Mouse (Mus musculus): ENCODE measurements around the gene Mical3.

Gene Mical3

DNA sequence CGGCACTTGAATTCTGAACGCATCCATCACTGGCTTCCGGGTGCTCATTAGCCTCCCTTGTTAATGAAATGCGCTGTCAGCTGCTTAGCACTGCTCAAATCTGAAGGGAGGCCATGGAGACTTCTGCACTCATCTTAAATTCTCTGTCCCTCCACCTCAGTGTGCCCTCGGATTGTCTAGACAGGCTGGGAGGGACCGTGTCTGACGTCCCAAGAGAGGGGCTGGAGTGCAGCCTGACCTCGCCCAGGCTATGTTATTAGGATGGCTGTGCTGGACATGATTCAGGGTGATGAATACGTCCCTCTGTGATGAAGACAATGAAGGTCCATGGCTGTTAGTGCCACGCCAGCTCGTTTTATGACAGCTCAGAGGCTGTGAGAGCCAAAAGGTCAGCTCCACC is 153.8 kb downstream of the Mical3 start:
- no peak for DNase-seq (ENCODE audit: extremely low read depth, insufficient read length, low spot score)

DNA sequence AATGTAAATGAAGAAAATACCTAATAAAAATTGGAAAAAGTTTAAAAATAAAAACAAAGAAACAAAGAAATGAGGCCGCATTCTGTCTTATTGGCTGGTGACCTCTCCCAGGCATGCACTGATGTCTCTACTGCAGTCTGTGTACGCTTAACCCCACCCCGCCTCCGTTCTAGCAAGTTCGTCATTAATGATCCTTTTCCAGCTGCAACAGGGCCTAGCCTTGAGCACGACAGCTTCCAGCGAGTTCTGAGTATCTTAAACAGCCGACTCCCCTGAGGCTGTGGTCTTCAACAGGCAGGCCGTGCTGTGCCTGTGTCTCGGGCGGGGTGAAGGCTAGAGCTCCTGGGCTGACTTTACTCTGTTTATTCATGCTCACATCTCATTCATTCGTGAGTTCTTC is 154.7 kb downstream of the Mical3 start:
- DNase-seq (ENCODE audit: extremely low read depth, insufficient read length, low spot score) = no peak

DNA sequence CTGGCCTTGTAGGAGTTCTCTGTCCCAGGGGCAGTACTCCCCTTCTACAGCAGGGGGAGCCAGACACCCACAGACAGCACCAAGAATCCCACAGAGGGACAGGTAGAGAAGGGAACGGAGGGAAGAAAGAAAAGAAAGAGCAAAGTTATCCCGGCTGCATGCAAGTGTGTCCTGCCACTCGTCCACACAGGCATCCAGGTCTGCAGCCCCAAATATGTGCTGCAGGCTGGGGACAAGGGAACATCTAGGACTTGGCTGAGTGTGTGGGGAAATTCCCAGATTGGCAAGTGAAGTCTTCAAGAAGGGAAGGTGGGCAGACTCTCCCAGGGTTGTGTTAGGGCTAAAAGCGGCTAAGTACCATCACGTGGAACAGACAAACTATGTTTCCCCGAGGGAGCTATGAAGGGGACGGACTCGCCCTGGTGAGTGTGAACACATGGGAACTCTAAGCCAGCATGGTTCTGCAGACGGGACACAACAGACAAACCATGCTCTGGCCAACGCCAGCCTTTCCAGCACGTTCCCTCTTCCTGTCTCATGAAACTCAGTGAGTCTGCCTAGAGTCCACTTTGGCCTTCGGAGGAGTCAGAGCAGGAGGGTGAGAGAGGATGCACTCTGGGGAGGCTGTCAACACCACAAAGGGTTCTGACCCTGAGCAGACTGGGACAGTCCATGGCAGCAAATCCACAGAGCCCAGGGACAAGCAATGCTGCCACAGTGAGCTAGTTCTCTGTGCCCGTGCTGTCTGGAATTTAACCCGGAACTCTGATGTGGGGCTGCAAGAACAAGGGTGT is 158.8 kb downstream of the Mical3 start:
- DNase-seq (ENCODE audit: extremely low read depth, insufficient read length, low spot score) = peak; percentile 56

DNA sequence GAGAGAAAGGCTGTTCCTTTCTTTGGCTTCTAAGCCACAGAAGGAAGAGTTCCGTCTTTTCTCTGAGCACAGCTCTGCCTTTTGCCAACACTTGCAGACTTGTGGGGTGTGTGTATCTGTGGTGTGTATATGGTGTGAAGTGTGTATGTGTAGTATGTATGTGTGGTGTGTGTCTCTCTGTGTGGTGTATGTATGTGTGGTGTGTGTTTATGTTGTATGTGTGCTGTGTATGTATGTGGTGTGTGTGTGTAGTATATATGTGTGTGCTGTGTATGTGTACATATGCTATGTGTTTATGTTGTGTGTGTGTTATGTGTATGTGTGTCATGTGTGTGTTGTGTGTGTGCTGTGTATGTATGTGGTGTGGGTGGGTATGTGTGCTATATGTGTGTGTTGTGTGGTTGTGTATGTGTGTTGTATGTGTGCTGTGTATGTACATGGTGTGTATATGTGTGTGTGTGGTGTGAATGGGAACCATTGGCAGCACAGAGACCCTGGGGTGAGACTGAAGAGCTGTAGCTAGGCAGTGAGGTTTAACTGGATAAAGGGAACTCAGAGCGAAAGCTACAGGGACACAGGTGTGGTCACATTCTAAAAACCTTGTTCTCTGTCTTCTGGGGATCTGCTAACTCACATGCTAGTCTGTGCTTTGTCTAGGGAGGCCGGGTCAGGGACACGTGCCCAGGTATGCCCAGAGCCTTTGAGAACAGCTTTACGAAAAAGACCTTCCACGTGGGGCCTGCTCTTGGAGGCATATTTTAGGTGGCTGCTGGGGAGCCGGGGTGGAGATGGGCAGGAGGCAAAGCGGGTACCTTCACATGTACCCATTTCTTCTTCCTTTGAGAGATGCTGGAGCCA is 159.6 kb downstream of the Mical3 start:
- no peak for DNase-seq (ENCODE audit: extremely low read depth, insufficient read length, low spot score)

DNA sequence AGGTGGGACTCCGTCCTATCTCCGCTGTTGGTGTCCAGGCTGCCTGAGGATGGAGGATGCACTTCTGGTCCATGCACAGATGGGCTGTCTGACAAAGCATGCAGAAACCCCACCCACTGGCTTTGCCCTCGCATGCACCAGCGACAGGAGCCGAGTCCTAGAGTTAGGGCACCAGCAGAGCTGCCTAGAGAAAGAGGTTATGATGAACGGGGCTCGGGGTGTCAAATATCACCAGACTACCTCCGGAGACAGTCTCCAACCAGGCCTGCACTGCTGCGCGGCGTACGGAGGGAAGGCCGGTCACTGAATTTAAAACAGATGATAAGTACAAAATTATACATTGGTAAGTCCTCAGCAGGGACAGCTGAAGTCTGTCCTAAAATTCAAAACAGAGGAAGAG is 165.0 kb downstream of the Mical3 start:
- no peak for DNase-seq (ENCODE audit: extremely low read depth, insufficient read length, low spot score)

GRCm38 (mm10) chr6:120964179-120964578 is 166.6 kb downstream of the Mical3 start:
- no peak for DNase-seq (ENCODE audit: extremely low read depth, insufficient read length, low spot score)

DNA sequence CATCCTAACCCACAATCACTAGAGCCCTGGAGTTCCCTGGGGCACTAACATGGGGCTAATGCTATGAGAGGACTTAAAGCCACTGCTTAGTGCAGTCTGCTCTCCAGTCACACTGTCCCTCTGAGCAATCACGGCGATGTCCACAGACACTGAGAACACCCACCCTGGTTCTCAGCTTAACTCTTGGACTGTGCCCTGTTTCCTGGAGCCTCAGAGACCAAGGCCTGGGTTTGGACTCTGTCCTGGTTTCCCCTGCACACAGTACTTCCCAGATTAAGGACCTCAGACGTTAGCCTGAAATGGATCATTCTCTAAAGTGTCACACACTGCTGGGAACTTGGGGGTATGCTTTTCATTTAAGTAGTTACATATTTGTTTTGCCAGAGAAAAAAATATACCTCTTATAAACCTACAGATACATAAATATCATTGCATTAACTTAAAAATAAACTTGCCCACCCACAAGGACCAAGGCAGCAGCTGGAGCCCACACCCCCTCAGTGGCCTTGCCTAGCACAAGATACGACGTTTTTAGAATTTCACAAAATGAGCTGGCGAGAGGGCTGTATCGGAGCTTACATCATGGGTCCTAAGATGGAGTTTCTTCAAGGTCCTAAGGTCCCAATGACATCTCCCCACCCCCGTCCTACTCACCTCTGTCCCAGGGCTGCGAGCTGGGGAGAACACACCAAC is 170.3 kb downstream of the Mical3 start:
- no peak for DNase-seq (ENCODE audit: extremely low read depth, insufficient read length, low spot score)

DNA sequence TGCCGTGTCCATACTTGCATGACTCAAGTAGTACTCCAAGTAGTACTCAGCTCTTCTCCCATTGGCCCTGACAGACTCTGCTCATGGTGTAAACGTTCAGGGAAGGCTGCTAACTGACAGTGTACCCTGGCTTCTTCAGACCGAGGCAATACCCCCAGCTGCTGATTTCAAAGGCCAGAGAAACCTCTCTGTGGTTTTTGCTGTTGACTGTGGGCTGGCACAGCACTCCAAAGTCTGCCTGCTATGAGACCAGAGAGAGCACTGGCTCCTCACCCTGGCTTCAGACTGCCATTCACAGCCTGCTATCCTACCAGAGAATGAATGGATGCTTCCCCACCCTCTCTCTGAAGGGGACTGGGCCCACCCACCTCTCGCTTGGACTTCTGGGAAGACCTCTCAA is 173.5 kb downstream of the Mical3 start:
- DNase-seq (ENCODE audit: extremely low read depth, insufficient read length, low spot score) = peak; percentile 32

GRCm38 (mm10) chr6:120956259-120957161 is 174.3 kb downstream of the Mical3 start:
- DNase-seq (ENCODE audit: extremely low read depth, insufficient read length, low spot score) = peak; percentile 77

- peak; percentile 23 for DNase-seq (ENCODE audit: extremely low read depth, insufficient read length, low spot score)
Observed at GRCm38 (mm10) chr6:120955215-120955614, 175.6 kb downstream of the Mical3 start.

DNA sequence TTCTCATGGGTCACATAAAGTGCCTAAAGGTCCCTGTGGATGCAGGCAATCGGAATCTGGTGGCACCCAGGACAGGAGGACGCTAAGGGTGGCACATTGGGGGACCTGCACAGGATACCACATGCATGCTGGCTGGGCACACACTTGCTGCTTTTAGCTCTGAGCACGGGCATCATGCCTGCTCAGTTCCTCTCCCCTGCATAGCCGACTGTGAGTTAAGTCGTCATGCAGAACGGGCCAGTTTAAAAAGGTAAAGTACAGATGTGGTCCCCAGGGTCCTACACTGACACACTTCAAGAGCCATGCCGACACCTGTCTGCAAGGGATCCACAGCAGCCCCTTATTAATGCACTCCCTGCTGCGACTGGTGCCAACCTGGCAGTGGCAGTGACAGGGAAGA is 176.6 kb downstream of the Mical3 start:
- no peak for DNase-seq (ENCODE audit: extremely low read depth, insufficient read length, low spot score)

- DNase-seq (ENCODE audit: extremely low read depth, insufficient read length, low spot score) = no peak
Observed at GRCm38 (mm10) chr6:120952475-120952874, 178.3 kb downstream of the Mical3 start.

- no peak for DNase-seq (ENCODE audit: extremely low read depth, insufficient read length, low spot score)
Observed at GRCm38 (mm10) chr6:120951311-120951710, 179.5 kb downstream of the Mical3 start.

GRCm38 (mm10) chr6:120945510-120945909 is 185.3 kb downstream of the Mical3 start:
- DNase-seq (ENCODE audit: extremely low read depth, insufficient read length, low spot score) = no peak

DNA sequence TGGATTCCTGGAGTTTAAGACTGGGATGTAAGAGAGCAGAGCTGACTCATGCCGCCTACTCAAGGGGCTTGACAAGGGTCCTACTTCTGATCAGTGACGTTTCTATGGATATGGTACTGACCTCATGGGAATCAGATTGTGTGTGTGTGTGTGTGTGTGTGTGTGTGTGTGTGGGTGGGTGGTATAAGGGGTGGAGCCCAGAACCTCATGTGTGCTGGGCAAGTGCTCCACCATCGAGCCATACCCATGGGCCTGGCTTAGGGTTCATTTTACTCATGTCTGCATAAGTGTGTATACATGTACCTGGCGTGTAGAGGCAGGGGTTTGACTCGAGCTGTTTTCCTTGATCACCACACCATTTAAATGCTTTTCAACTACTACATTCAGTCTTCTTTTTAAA is 186.8 kb downstream of the Mical3 start:
- DNase-seq (ENCODE audit: extremely low read depth, insufficient read length, low spot score) = no peak

DNA sequence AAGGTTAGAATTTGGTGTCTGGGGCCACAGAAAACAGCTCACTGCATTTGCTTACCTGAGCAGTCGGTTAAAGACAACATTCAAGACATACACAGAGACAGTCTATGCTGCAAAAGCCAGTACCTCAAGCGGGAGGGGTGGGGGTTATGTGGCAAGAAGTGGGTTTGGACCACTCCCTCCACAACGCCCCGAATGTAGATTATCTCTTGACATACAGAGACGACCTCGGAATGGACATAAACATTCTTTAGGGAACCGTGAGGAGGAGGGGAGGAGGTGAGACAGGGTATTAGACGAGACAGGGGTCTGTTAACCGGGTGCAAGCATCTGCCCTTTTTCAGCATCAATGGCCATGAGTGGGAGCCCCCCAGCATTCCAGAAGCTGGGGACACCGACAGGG is 187.2 kb downstream of the Mical3 start:
- DNase-seq (ENCODE audit: extremely low read depth, insufficient read length, low spot score) = no peak

GRCm38 (mm10) chr6:120943079-120943478 is 187.7 kb downstream of the Mical3 start:
- no peak for DNase-seq (ENCODE audit: extremely low read depth, insufficient read length, low spot score)

DNA sequence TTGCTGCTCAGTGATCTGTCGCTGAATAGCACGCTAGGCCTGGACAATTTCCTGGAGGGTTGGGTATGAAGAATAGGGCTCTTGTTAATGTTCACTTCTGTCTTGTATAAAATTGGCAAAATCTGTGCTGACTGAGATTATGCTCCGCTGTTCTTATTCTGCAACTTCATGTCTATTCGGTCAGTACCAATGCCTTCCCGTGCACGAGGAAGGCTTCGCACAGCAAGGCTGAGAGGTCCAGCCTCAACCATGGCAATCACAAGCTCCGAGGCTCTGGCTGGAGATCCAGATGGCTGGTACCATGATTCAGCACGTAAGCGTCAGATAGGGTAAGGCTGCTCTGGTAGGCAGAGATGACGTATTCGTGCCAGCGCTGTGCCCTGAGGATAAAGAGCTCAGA is 189.2 kb downstream of the Mical3 start:
- DNase-seq (ENCODE audit: extremely low read depth, insufficient read length, low spot score) = no peak

DNA sequence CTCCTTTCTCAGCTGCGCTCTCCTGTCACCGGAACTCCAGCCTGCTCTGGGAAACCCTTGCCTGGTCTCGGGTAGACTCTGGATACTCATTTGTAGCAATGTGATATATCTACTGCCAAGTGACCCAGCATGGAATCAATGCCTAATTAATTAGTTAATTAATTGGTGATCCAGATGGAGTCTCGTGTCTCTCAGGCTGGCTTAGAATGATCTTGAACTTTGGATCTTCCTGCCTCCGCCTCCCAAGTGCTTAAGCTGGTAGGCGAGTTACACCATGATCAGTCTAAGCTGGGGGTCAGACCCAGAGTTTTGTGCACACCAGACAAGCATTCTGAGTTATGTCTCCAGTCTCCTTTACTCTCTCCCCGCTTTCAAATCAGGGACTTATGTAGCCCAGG is 189.7 kb downstream of the Mical3 start:
- no peak for DNase-seq (ENCODE audit: extremely low read depth, insufficient read length, low spot score)

DNA sequence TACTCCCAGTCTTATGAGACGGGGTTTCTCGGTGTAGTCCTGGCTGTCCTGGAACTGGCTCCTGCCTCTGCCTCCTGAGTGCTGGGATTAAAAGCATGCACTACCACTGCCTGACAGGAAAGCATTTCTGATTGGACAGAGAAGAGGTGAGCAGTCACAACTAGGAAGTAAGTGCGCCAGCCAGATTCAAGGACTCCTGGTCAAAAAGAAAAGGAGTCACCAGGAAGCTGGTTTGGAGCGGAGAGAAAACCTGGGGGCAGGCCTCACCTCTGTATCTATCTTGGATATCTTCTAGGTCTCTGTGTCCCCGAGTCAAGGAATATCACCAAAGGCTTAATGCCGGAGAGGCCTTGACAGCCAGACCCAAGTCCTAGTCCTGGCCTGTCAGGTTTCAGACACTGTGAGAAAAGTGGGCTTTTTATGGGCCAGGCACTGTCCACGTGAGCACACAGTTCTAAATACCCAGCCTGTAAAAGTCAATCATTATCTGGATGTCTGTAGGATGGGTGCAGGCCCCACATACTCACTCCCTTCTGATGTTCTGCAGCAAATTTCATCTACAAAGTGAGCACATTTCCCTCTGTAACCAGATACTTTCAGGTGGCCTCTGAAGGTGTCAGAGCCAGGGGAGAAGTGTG is 190.2 kb downstream of the Mical3 start:
- no peak for DNase-seq (ENCODE audit: extremely low read depth, insufficient read length, low spot score)
